Mouse (Mus musculus) CD8-positive naive resting alpha-beta T cell, adult 2 months (primary cell): ENCODE results near the gene Olfr507.
"Not testable (repeated sequence)": the region's sequence is repeated elsewhere in the genome, so short reads cannot be mapped to it uniquely, and the experiment has no call there.

Experiments
- DNase-seq, 2 experiments: peaks; one replicate each; pipeline ENCODE4 v3.0.0; 2022; ENCODE audit warnings: low read depth in 2 of 2, low spot score in 2 of 2

Olfr507 gene

GRCm38 (mm10) chr7:108621514-108621913 is at the start of gene Olfr507:
Olfr507 (plus strand) TSS chr7:108621814.
- no peak for DNase-seq

- DNase-seq, result no peak
Measured at GRCm38 (mm10) chr7:108589797-108590196, 31.8 kb upstream of the Olfr507 start.

- not testable (repeated sequence) for DNase-seq
Measured at GRCm38 (mm10) chr7:108601916-108602315, 19.7 kb upstream of the Olfr507 start.

- no peak for DNase-seq
Measured at GRCm38 (mm10) chr7:108610487-108610886, 11.1 kb upstream of the Olfr507 start, which contains the start of gene Olfr506. Olfr506 (plus strand) TSS chr7:108610787.

- DNase-seq, result no peak
Measured at GRCm38 (mm10) chr7:108614110-108614509, 7.5 kb upstream of the Olfr507 start.

GRCm38 (mm10) chr7:108616781-108617180 is 4.8 kb upstream of the Olfr507 start:
- not testable (repeated sequence) for DNase-seq

- DNase-seq, result no peak
Measured at GRCm38 (mm10) chr7:108629694-108630093, 8.1 kb downstream of the Olfr507 start, which contains the start of gene Olfr508. Olfr508 (plus strand) TSS chr7:108629994.

- DNase-seq, result no peak
Measured at GRCm38 (mm10) chr7:108651806-108652205, 30.2 kb downstream of the Olfr507 start, which contains the start of gene Olfr509. Olfr509 (minus strand) TSS chr7:108651906.

- no peak for DNase-seq
Measured at GRCm38 (mm10) chr7:108662419-108662818, 40.8 kb downstream of the Olfr507 start.

- DNase-seq, result no peak
Measured at GRCm38 (mm10) chr7:108666118-108666517, 44.5 kb downstream of the Olfr507 start, which contains the start of gene Olfr510. Olfr510 (plus strand) TSS chr7:108666418.

GRCm38 (mm10) chr7:108671058-108671457 is 49.4 kb downstream of the Olfr507 start:
- DNase-seq, result no peak
